Mouse (Mus musculus): ENCODE data around the gene P2ry12. TPM values are rescaled to one million over a fixed set of nuclear protein-coding genes. Genes with fewer than 3 reads are reported as not detected.

Gene P2ry12
- polyA plus RNA-seq, 1 experiment from 2014 or later, result 2.2 TPM

GRCm38 (mm10) chr3:59227696-59228095 is 35.0 kb downstream of the P2ry12 start:
- 90% methylated on average over 9 of the region's 9 CpGs for WGBS
- H3K4me3 ChIP-seq (ENCODE audit: low read depth, low read length), result no peak overlapping the region
- H3K9ac ChIP-seq (replicated peaks; ENCODE audit: low read length), result no peak overlapping the region
- no peak for DNase-seq (ENCODE audit: low spot score)
- ATAC-seq (replicated peaks; ENCODE audit: insufficient number of reproducible peaks, low FRiP score, low TSS enrichment, low read depth), result no peak
- no peaks in the 10 kb centered on the region for H3K9me3 ChIP-seq (replicated peaks; ENCODE audit: control insufficient read depth, low read length)
- no peaks in the 10 kb centered on the region for H3K4me1 ChIP-seq (ENCODE audit: control insufficient read depth, insufficient read depth, low read length)
- H3K36me3 ChIP-seq (replicated peaks; ENCODE audit: control insufficient read depth, insufficient read depth, low read depth, low read length), result no peaks in the 10 kb centered on the region
- no peak overlapping the region for H3K4me2 ChIP-seq (ENCODE audit: low read depth, low read length)
- H3K27ac ChIP-seq (replicated peaks; ENCODE audit: low read depth, low read length), result no peak overlapping the region
- H3K27me3 ChIP-seq (ENCODE audit: control insufficient read depth, insufficient read depth, low read length), result no peaks in the 10 kb centered on the region

GRCm38 (mm10) chr3:59225411-59225810 is 37.3 kb downstream of the P2ry12 start:
- no peaks in the 10 kb centered on the region for H3K27me3 ChIP-seq (ENCODE audit: control insufficient read depth, insufficient read depth, low read length)
- no peak overlapping the region for H3K4me3 ChIP-seq (ENCODE audit: low read depth, low read length)
- no peak for ATAC-seq (replicated peaks; ENCODE audit: insufficient number of reproducible peaks, low FRiP score, low TSS enrichment, low read depth)
- H3K9ac ChIP-seq (replicated peaks; ENCODE audit: low read length), result no peak overlapping the region
- no peak overlapping the region for H3K27ac ChIP-seq (replicated peaks; ENCODE audit: low read depth, low read length)
- H3K4me1 ChIP-seq (ENCODE audit: control insufficient read depth, insufficient read depth, low read length), result no peaks in the 10 kb centered on the region
- H3K36me3 ChIP-seq (replicated peaks; ENCODE audit: control insufficient read depth, insufficient read depth, low read depth, low read length), result no peaks in the 10 kb centered on the region
- H3K4me2 ChIP-seq (ENCODE audit: low read depth, low read length), result no peak overlapping the region
- no peak for DNase-seq (ENCODE audit: low spot score)
- H3K9me3 ChIP-seq (replicated peaks; ENCODE audit: control insufficient read depth, low read length), result no peaks in the 10 kb centered on the region

GRCm38 (mm10) chr3:59222303-59222702 is 40.4 kb downstream of the P2ry12 start:
- no peak overlapping the region for H3K9ac ChIP-seq (replicated peaks; ENCODE audit: low read length)
- no peak overlapping the region for H3K27ac ChIP-seq (replicated peaks; ENCODE audit: low read depth, low read length)
- no peak overlapping the region for H3K4me3 ChIP-seq (ENCODE audit: low read depth, low read length)
- H3K9me3 ChIP-seq (replicated peaks; ENCODE audit: control insufficient read depth, low read length), result no peaks in the 10 kb centered on the region
- WGBS, result 86% methylated on average over 2 of the region's 2 CpGs
- no peak overlapping the region for H3K4me2 ChIP-seq (ENCODE audit: low read depth, low read length)
- no peaks in the 10 kb centered on the region for H3K27me3 ChIP-seq (ENCODE audit: control insufficient read depth, insufficient read depth, low read length)
- no peaks in the 10 kb centered on the region for H3K36me3 ChIP-seq (replicated peaks; ENCODE audit: control insufficient read depth, insufficient read depth, low read depth, low read length)
- no peaks in the 10 kb centered on the region for H3K4me1 ChIP-seq (ENCODE audit: control insufficient read depth, insufficient read depth, low read length)
- DNase-seq (ENCODE audit: low spot score), result no peak
- ATAC-seq (replicated peaks; ENCODE audit: insufficient number of reproducible peaks, low FRiP score, low TSS enrichment, low read depth), result no peak

GRCm38 (mm10) chr3:59219326-59219725 is 43.3 kb downstream of the P2ry12 start:
- Histone ChIP-seq H3K27me3 (ENCODE audit: control insufficient read depth, insufficient read depth, low read length) (no peaks in the 10 kb centered on the region), H3K4me1 (ENCODE audit: control insufficient read depth, insufficient read depth, low read length) (no peaks in the 10 kb centered on the region), H3K36me3 (replicated peaks; ENCODE audit: control insufficient read depth, insufficient read depth, low read depth, low read length) (no peaks in the 10 kb centered on the region), H3K4me2 (ENCODE audit: low read depth, low read length) (no peak overlapping the region), H3K27ac (replicated peaks; ENCODE audit: low read depth, low read length) (no peak overlapping the region), H3K9me3 (replicated peaks; ENCODE audit: control insufficient read depth, low read length) (no peaks in the 10 kb centered on the region), H3K4me3 (ENCODE audit: low read depth, low read length) (no peak overlapping the region), H3K9ac (replicated peaks; ENCODE audit: low read length) (no peak overlapping the region)
- 87% methylated on average over 2 of the region's 2 CpGs for WGBS
- DNase-seq (ENCODE audit: low spot score) (no peak), ATAC-seq (replicated peaks; ENCODE audit: insufficient number of reproducible peaks, low FRiP score, low TSS enrichment, low read depth) (no peak)

GRCm38 (mm10) chr3:59217211-59217610 is 45.5 kb downstream of the P2ry12 start:
- no peak overlapping the region for H3K27ac ChIP-seq (replicated peaks; ENCODE audit: low read depth, low read length)
- no peaks in the 10 kb centered on the region for H3K36me3 ChIP-seq (replicated peaks; ENCODE audit: control insufficient read depth, insufficient read depth, low read depth, low read length)
- no peak overlapping the region for H3K4me2 ChIP-seq (ENCODE audit: low read depth, low read length)
- no peaks in the 10 kb centered on the region for H3K27me3 ChIP-seq (ENCODE audit: control insufficient read depth, insufficient read depth, low read length)
- H3K4me3 ChIP-seq (ENCODE audit: low read depth, low read length), result no peak overlapping the region
- ATAC-seq (replicated peaks; ENCODE audit: insufficient number of reproducible peaks, low FRiP score, low TSS enrichment, low read depth) (no peak), DNase-seq (ENCODE audit: low spot score) (no peak)
- no peaks in the 10 kb centered on the region for H3K4me1 ChIP-seq (ENCODE audit: control insufficient read depth, insufficient read depth, low read length)
- no peak overlapping the region for H3K9ac ChIP-seq (replicated peaks; ENCODE audit: low read length)
- WGBS, result 92% methylated on average over 10 of the region's 10 CpGs
- H3K9me3 ChIP-seq (replicated peaks; ENCODE audit: control insufficient read depth, low read length), result no peaks in the 10 kb centered on the region

- Histone ChIP-seq H3K4me2 (ENCODE audit: low read depth, low read length) (no peak overlapping the region), H3K9ac (replicated peaks; ENCODE audit: low read length) (no peak overlapping the region), H3K36me3 (replicated peaks; ENCODE audit: control insufficient read depth, insufficient read depth, low read depth, low read length) (no peaks in the 10 kb centered on the region), H3K27ac (replicated peaks; ENCODE audit: low read depth, low read length) (no peak overlapping the region), H3K4me1 (ENCODE audit: control insufficient read depth, insufficient read depth, low read length) (no peaks in the 10 kb centered on the region), H3K4me3 (ENCODE audit: low read depth, low read length) (no peak overlapping the region), H3K9me3 (replicated peaks; ENCODE audit: control insufficient read depth, low read length) (no peaks in the 10 kb centered on the region), H3K27me3 (ENCODE audit: control insufficient read depth, insufficient read depth, low read length) (no peaks in the 10 kb centered on the region)
- ATAC-seq (replicated peaks; ENCODE audit: insufficient number of reproducible peaks, low FRiP score, low TSS enrichment, low read depth), result no peak
- DNase-seq (ENCODE audit: low spot score), result no peak
These were observed 50.3 kb downstream of the P2ry12 start for GRCm38 (mm10) chr3:59212404-59212803.

- no peaks in the 10 kb centered on the region for H3K36me3 ChIP-seq (replicated peaks; ENCODE audit: control insufficient read depth, insufficient read depth, low read depth, low read length)
- DNase-seq (ENCODE audit: low spot score) (no peak), ATAC-seq (replicated peaks; ENCODE audit: insufficient number of reproducible peaks, low FRiP score, low TSS enrichment, low read depth) (no peak)
- H3K27ac ChIP-seq (replicated peaks; ENCODE audit: low read depth, low read length), result no peak overlapping the region
- H3K4me3 ChIP-seq (ENCODE audit: low read depth, low read length), result no peak overlapping the region
- H3K9ac ChIP-seq (replicated peaks; ENCODE audit: low read length), result no peak overlapping the region
- no peaks in the 10 kb centered on the region for H3K9me3 ChIP-seq (replicated peaks; ENCODE audit: control insufficient read depth, low read length)
- H3K27me3 ChIP-seq (ENCODE audit: control insufficient read depth, insufficient read depth, low read length), result no peaks in the 10 kb centered on the region
- no peak overlapping the region for H3K4me2 ChIP-seq (ENCODE audit: low read depth, low read length)
- WGBS, result 90% methylated on average over 8 of the region's 8 CpGs
- H3K4me1 ChIP-seq (ENCODE audit: control insufficient read depth, insufficient read depth, low read length), result no peaks in the 10 kb centered on the region
These were observed 50.9 kb downstream of the P2ry12 start for GRCm38 (mm10) chr3:59211784-59212183.

- DNase-seq (ENCODE audit: low spot score) (no peak), ATAC-seq (replicated peaks; ENCODE audit: insufficient number of reproducible peaks, low FRiP score, low TSS enrichment, low read depth) (no peak)
- H3K4me3 ChIP-seq (ENCODE audit: low read depth, low read length), result no peak within 1 kb of the TSS
- H3K27me3 ChIP-seq (ENCODE audit: control insufficient read depth, insufficient read depth, low read length), result no peaks in the 10 kb centered on the region
- H3K9me3 ChIP-seq (replicated peaks; ENCODE audit: control insufficient read depth, low read length), result no peaks in the 10 kb centered on the region
- no peak within 1 kb of the TSS for H3K4me2 ChIP-seq (ENCODE audit: low read depth, low read length)
- no peak within 1 kb of the TSS for H3K27ac ChIP-seq (replicated peaks; ENCODE audit: low read depth, low read length)
- no peak within 1 kb of the TSS for H3K9ac ChIP-seq (replicated peaks; ENCODE audit: low read length)
- no peaks in the 10 kb centered on the region for H3K4me1 ChIP-seq (ENCODE audit: control insufficient read depth, insufficient read depth, low read length)
- no peaks in the 10 kb centered on the region for H3K36me3 ChIP-seq (replicated peaks; ENCODE audit: control insufficient read depth, insufficient read depth, low read depth, low read length)
- WGBS, result 87% methylated on average over 6 of the region's 6 CpGs
These were observed 51.9 kb downstream of the P2ry12 start, which contains the start of gene P2ry13 for GRCm38 (mm10) chr3:59210727-59211126. Gene P2ry13 (minus strand): TSS chr3:59210882.
